Mouse (Mus musculus) spleen, adult 2 months (tissue): ENCODE data around the gene Tmprss9. TPM values are rescaled to one million over a fixed set of nuclear protein-coding genes. Genes with fewer than 3 reads are reported as not detected.

ENCODE experiments used
- DNase-seq, 2 experiments: peaks; one replicate each; pipeline versions ENCODE4 v3.0.0 to v3.0.0-alpha.2; 2012 to 2021; ENCODE audit warnings: low spot score in 2 of 2, low read depth in 1 of 2
- H3K27ac ChIP-seq: fragments of 200-500 bp; 2 replicates; pipeline ENCODE4 v1.5.1; 2012; ENCODE audit warnings: low read length, inconsistent platforms; ENCODE audit not compliant: insufficient read depth
- H3K27me3 ChIP-seq: fragments of 200-500 bp; 2 replicates; pipeline ENCODE4 v1.6.1; 2012; ENCODE audit warnings: mild to moderate bottlenecking, moderate library complexity, low read length, inconsistent platforms; ENCODE audit not compliant: control insufficient read depth, insufficient read depth
- H3K36me3 ChIP-seq: fragments of 200-500 bp; 2 replicates; pipeline ENCODE4 v1.6.1; 2012; ENCODE audit warnings: mild to moderate bottlenecking, low read length, inconsistent platforms; ENCODE audit not compliant: control insufficient read depth, insufficient read depth
- H3K4me1 ChIP-seq: fragments of 200-500 bp; 2 replicates; pipeline ENCODE4 v1.6.1; 2011; ENCODE audit warnings: inconsistent platforms; ENCODE audit not compliant: control insufficient read depth, insufficient read depth, insufficient read length
- H3K4me3 ChIP-seq: fragments of 200-500 bp; 2 replicates; pipeline ENCODE4 v1.5.1; 2011; ENCODE audit warnings: mild to moderate bottlenecking, inconsistent platforms; ENCODE audit not compliant: insufficient read depth, insufficient read length; ENCODE audit errors: extremely low read depth
- CTCF ChIP-seq: fragments of 200-500 bp; IDR thresholded peaks from 2 replicates; pipeline ENCODE4 v1.5.1; 2011; ENCODE audit warnings: mild to moderate bottlenecking, inconsistent platforms; ENCODE audit not compliant: insufficient read depth, insufficient read length, insufficient replicate concordance; ENCODE audit errors: extremely low read depth
- POLR2A ChIP-seq: fragments of 200-500 bp; IDR thresholded peaks from 2 replicates; pipeline ENCODE4 v1.6.1; 2011; ENCODE audit warnings: low read depth, low read length, inconsistent platforms
- WGBS: fragments of 180-500 bp; shearing (Covaris S2); methylation state at CpG from one replicate; pipeline ENCODE4 v1.1.7; 2018; 5-methylcytosine and 5-hydroxymethylcytosine counted together
- polyA plus RNA-seq: library from polyadenylated mRNA; depleted of rRNA; stranded (reverse); fragments of >200 nt; gene quantifications from 2 replicates; pipeline ENCODE4 v1.2.3, GENCODE M21; 2012

The Tmprss9 gene
- polyA plus RNA-seq, 1 experiment: 0.09 TPM

DNA sequence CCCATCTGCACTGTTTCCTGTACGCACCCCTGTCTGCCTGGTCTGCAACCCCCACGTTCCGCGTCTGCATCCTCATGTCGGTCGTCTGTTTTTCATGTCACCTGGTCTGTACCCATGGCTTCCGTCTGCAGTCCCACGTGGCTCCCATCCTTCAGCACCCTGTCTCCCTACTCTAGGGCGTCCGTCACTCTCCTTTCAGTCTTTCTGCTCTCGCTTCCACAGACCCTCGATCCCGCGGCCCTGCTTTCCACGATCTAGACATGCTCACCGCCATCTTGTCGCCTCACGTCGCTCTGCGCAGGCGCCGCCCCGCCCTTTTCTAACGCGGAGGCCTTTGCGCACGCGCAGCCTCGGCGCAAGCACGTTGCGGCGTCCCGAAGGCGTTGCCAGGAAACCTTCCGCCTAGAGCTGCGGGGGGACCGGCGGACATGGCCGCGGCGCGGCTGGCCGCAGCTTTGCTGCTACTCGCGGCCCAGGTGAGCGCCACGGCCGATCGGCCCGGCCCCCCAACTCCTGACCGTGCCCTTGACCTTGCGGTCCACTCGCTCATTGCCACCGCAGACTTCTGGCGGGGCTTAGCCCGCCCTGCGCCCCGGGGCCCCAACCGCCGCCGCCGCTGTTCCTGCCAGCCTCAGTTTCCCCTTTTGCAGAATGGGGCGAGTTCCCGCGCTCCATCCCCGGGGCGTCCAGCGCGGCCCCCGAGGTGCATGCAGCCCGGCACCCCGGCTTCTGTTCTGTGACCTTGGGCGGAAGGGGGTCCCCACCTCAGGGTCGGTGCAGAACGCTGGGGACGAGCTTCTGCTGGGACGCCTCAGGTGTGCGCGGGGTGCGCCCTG is 16.5 kb upstream of the Tmprss9 start, which contains the start of the genes Lsm7 and Sppl2b:
Gene Lsm7 (minus strand): TSS at position 297 of the 836 bp plus-strand sequence.
Gene Sppl2b (plus strand): TSS at position 363 of the 836 bp plus-strand sequence.
- Histone ChIP-seq H3K27ac (peak within 1 kb of the TSS; percentile 9; the same call in 1 of the 2 replicates), H3K27me3 (no peaks in the 10 kb centered on the region), H3K4me1 (peaks cover 4% of the 10 kb centered on the region), H3K4me3 (peak within 1 kb of the TSS; percentile 78), H3K36me3 (peaks cover 11% of the 10 kb centered on the region; the same call in 1 of the 2 replicates)
- peak; percentile 85 to 97 for DNase-seq
- TF ChIP-seq CTCF (no peak), POLR2A (peak; percentile 17; the same call in 1 of the 2 replicates)
- under 1% methylated on average over 81 of the region's 81 CpGs for WGBS

DNA sequence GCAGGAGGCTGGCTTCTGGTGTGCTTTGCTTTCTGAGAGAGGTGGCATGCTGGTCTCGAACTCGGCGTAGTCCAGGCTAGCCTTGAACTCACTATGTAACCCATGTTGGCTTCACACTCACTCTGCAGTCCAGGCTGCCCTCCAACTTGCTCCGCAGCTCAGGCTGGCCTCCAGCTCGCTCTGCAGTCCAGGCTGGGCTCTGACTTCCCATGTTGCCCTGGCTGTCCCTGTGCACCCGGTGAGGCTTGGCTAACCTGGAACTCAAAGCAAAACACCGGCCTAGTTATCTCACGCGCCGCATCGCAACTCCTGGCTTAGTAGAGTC is 15.9 kb upstream of the Tmprss9 start:
- H3K4me1 ChIP-seq: peaks cover 4% of the 10 kb centered on the region
- 30% methylated on average over 11 of the region's 11 CpGs for WGBS

DNA sequence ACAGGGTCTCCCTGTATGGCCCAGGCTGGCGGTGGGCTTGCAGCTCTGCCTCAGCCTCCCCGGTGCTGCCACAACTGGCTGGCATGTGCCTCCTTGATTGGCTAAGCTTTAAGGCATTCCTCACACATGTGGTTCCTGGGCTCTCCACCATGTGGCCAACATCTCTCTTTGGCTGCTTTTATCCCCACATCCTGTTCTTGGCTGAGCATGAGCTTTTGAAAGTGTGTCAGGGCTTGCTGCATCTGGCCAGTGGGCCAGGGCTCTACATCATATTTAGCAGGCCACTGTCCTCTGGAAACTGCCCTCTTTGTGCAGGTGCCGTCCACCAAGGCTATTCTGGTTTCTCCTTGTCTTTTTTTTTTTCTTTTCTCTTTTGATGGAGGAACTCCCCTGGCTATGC is 15.4 kb upstream of the Tmprss9 start:
- Histone ChIP-seq H3K4me3 (no peak overlapping the region), H3K27ac (peak overlapping the region; percentile 7), H3K4me1 (peaks cover 4% of the 10 kb centered on the region), H3K27me3 (no peaks in the 10 kb centered on the region), H3K36me3 (peaks cover 11% of the 10 kb centered on the region; the same call in 1 of the 2 replicates)
- TF ChIP-seq CTCF: no peak
- no peak for TF ChIP-seq POLR2A
- 51% methylated on average over 3 of the region's 3 CpGs for WGBS
- DNase-seq: no peak

More for the DNA sequence above, 15.9 kb upstream of the Tmprss9 start:
- DNase-seq: no peak
- H3K4me3 ChIP-seq: peak overlapping the region; percentile 78
- peak overlapping the region; percentile 9; the same call in 1 of the 2 replicates for H3K27ac ChIP-seq
- no peaks in the 10 kb centered on the region for H3K27me3 ChIP-seq
- TF ChIP-seq CTCF (no peak), POLR2A (no peak)
- H3K36me3 ChIP-seq: peaks cover 11% of the 10 kb centered on the region; the same call in 1 of the 2 replicates

GRCm38 (mm10) chr10:80856908-80857307 is 14.7 kb upstream of the Tmprss9 start:
- TF ChIP-seq CTCF: no peak
- no peak for TF ChIP-seq POLR2A
- Histone ChIP-seq H3K4me1 (peaks cover 4% of the 10 kb centered on the region), H3K27me3 (no peaks in the 10 kb centered on the region), H3K36me3 (peaks cover 9% of the 10 kb centered on the region; the same call in 1 of the 2 replicates), H3K4me3 (peak overlapping the region; percentile 9; the same call in 1 of the 2 replicates), H3K27ac (peak overlapping the region; percentile 26)
- no peak for DNase-seq
- 77% methylated on average over 5 of the region's 5 CpGs for WGBS

GRCm38 (mm10) chr10:80857386-80857785 is 14.3 kb upstream of the Tmprss9 start:
- no peaks in the 10 kb centered on the region for H3K27me3 ChIP-seq
- 58% methylated on average over 8 of the region's 8 CpGs for WGBS
- no peak for DNase-seq
- no peak for TF ChIP-seq CTCF
- no peak for TF ChIP-seq POLR2A
- H3K4me3 ChIP-seq: peak overlapping the region; percentile 9; the same call in 1 of the 2 replicates
- peaks cover 11% of the 10 kb centered on the region for H3K36me3 ChIP-seq
- peaks cover 4% of the 10 kb centered on the region for H3K4me1 ChIP-seq
- H3K27ac ChIP-seq: peak overlapping the region; percentile 26

GRCm38 (mm10) chr10:80857848-80858247 is 13.8 kb upstream of the Tmprss9 start:
- Histone ChIP-seq H3K4me1 (peaks cover 4% of the 10 kb centered on the region), H3K27me3 (no peaks in the 10 kb centered on the region), H3K36me3 (peaks cover 11% of the 10 kb centered on the region), H3K27ac (peak overlapping the region; percentile 26), H3K4me3 (no peak overlapping the region)
- WGBS: 80% methylated on average over 3 of the region's 3 CpGs
- DNase-seq: no peak
- TF ChIP-seq POLR2A: no peak
- TF ChIP-seq CTCF: no peak

GRCm38 (mm10) chr10:80858350-80858935 is 13.2 kb upstream of the Tmprss9 start:
- TF ChIP-seq CTCF (no peak), POLR2A (no peak)
- peak overlapping the region; percentile 56; the same call in 1 of the 2 replicates for H3K27ac ChIP-seq
- no peak for DNase-seq

More at GRCm38 (mm10) chr10:80858350-80858935, 13.2 kb upstream of the Tmprss9 start:
- peaks cover 12% of the 10 kb centered on the region for H3K36me3 ChIP-seq
- no peak overlapping the region for H3K4me3 ChIP-seq
- peaks cover 4% of the 10 kb centered on the region for H3K4me1 ChIP-seq
- H3K27me3 ChIP-seq: no peaks in the 10 kb centered on the region
- 79% methylated on average over 7 of the region's 7 CpGs for WGBS
